Mouse (Mus musculus): ENCODE results near the gene Ttc28.

Gene Ttc28

GRCm38 (mm10) chr5:111100585-111100984 lies 221.0 kb downstream of the Ttc28 start:
- in situ Hi-C loops (cut with MboI; ENCODE audit: low pct_unique_long_range_greater_than_20kb in 1 of 2, low sequenced_read_pairs in 2 of 2, unreplicated experiment in 1 of 2), result no loop called here

GRCm38 (mm10) chr5:111101383-111101932 lies 221.9 kb downstream of the Ttc28 start:
- in situ Hi-C loops (cut with MboI; ENCODE audit: low pct_unique_long_range_greater_than_20kb in 1 of 2, low sequenced_read_pairs in 2 of 2, unreplicated experiment in 1 of 2), result no loop called here

- in situ Hi-C loops (cut with MboI; ENCODE audit: low pct_unique_long_range_greater_than_20kb in 1 of 2, low sequenced_read_pairs in 2 of 2, unreplicated experiment in 1 of 2), result no loop called here
Observed at GRCm38 (mm10) chr5:111104801-111105200, 225.2 kb downstream of the Ttc28 start.

- in situ Hi-C loops (cut with MboI; ENCODE audit: low pct_unique_long_range_greater_than_20kb in 1 of 2, low sequenced_read_pairs in 2 of 2, unreplicated experiment in 1 of 2), result no loop called here
Observed at GRCm38 (mm10) chr5:111111378-111111777, 231.8 kb downstream of the Ttc28 start.

- in situ Hi-C loops (cut with MboI; ENCODE audit: low pct_unique_long_range_greater_than_20kb in 1 of 2, low sequenced_read_pairs in 2 of 2, unreplicated experiment in 1 of 2), result no loop called here
Observed at GRCm38 (mm10) chr5:111113183-111113582, 233.6 kb downstream of the Ttc28 start.

GRCm38 (mm10) chr5:111113694-111114375 lies 234.2 kb downstream of the Ttc28 start:
- in situ Hi-C loops (cut with MboI; ENCODE audit: low pct_unique_long_range_greater_than_20kb in 1 of 2, low sequenced_read_pairs in 2 of 2, unreplicated experiment in 1 of 2), result no loop called here

GRCm38 (mm10) chr5:111114597-111114996 lies 235.0 kb downstream of the Ttc28 start:
- in situ Hi-C loops (cut with MboI; ENCODE audit: low pct_unique_long_range_greater_than_20kb in 1 of 2, low sequenced_read_pairs in 2 of 2, unreplicated experiment in 1 of 2), result no loop called here

- in situ Hi-C loops (cut with MboI; ENCODE audit: low pct_unique_long_range_greater_than_20kb in 1 of 2, low sequenced_read_pairs in 2 of 2, unreplicated experiment in 1 of 2), result no loop called here
Observed at GRCm38 (mm10) chr5:111115519-111116350, 236.1 kb downstream of the Ttc28 start.

- in situ Hi-C loops (cut with MboI; ENCODE audit: low pct_unique_long_range_greater_than_20kb in 1 of 2, low sequenced_read_pairs in 2 of 2, unreplicated experiment in 1 of 2), result no loop called here
Observed at GRCm38 (mm10) chr5:111119805-111120204, 240.2 kb downstream of the Ttc28 start.

- in situ Hi-C loops (cut with MboI; ENCODE audit: low pct_unique_long_range_greater_than_20kb in 1 of 2, low sequenced_read_pairs in 2 of 2, unreplicated experiment in 1 of 2), result no loop called here
Observed at GRCm38 (mm10) chr5:111120298-111120697, 240.7 kb downstream of the Ttc28 start.

GRCm38 (mm10) chr5:111120705-111121420 lies 241.3 kb downstream of the Ttc28 start:
- in situ Hi-C loops (cut with MboI; ENCODE audit: low pct_unique_long_range_greater_than_20kb in 1 of 2, low sequenced_read_pairs in 2 of 2, unreplicated experiment in 1 of 2), result no loop called here

- in situ Hi-C loops (cut with MboI; ENCODE audit: low pct_unique_long_range_greater_than_20kb in 1 of 2, low sequenced_read_pairs in 2 of 2, unreplicated experiment in 1 of 2), result no loop called here
Observed at GRCm38 (mm10) chr5:111122332-111123049, 242.9 kb downstream of the Ttc28 start.

- in situ Hi-C loops (cut with MboI; ENCODE audit: low pct_unique_long_range_greater_than_20kb in 1 of 2, low sequenced_read_pairs in 2 of 2, unreplicated experiment in 1 of 2), result no loop called here
Observed at GRCm38 (mm10) chr5:111123050-111123746, 243.6 kb downstream of the Ttc28 start.

- in situ Hi-C loops (cut with MboI; ENCODE audit: low pct_unique_long_range_greater_than_20kb in 1 of 2, low sequenced_read_pairs in 2 of 2, unreplicated experiment in 1 of 2), result no loop called here
Observed at GRCm38 (mm10) chr5:111124620-111125200, 245.1 kb downstream of the Ttc28 start.

GRCm38 (mm10) chr5:111125746-111126145 lies 246.1 kb downstream of the Ttc28 start:
- in situ Hi-C loops (cut with MboI; ENCODE audit: low pct_unique_long_range_greater_than_20kb in 1 of 2, low sequenced_read_pairs in 2 of 2, unreplicated experiment in 1 of 2), result no loop called here

- in situ Hi-C loops (cut with MboI; ENCODE audit: low pct_unique_long_range_greater_than_20kb in 1 of 2, low sequenced_read_pairs in 2 of 2, unreplicated experiment in 1 of 2), result no loop called here
Observed at GRCm38 (mm10) chr5:111127786-111128185, 248.2 kb downstream of the Ttc28 start.

- in situ Hi-C loops (cut with MboI; ENCODE audit: low pct_unique_long_range_greater_than_20kb in 1 of 2, low sequenced_read_pairs in 2 of 2, unreplicated experiment in 1 of 2), result no loop called here
Observed at GRCm38 (mm10) chr5:111130121-111130520, 250.5 kb downstream of the Ttc28 start.
